Mouse (Mus musculus): ENCODE measurements around the gene Lrrk1.

The Lrrk1 gene

GRCm38 (mm10) chr7:66384891-66385290, 3.3 kb downstream of the Lrrk1 start:
- in situ Hi-C loops (cut with MboI), result loop anchor here (10.0 kb wide), 1 partner anchor 280 kb away; the partner anchor contains the start of gene Chsy1

DNA sequence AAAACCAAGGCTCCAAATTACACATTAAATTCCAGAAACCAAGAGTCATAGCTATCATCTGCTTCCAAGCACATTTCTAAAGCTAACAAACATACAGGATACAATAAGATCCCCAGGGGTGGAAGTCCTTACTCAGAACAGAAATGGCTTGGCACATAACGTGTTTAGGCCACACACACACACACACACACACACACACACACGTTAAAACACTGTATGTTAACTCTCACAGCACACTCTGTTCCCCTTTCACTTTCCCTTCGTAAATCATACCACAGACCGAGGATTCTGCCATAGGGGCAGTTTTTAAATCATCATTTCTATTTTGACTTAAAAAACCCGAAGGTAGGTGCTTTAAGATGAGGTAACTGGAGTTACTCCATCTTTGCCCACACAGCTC, 3.9 kb downstream of the Lrrk1 start:
- in situ Hi-C loops (cut with MboI), result loop anchor here (10.0 kb wide), 1 partner anchor 279 kb away; the partner anchor contains the start of gene Chsy1

DNA sequence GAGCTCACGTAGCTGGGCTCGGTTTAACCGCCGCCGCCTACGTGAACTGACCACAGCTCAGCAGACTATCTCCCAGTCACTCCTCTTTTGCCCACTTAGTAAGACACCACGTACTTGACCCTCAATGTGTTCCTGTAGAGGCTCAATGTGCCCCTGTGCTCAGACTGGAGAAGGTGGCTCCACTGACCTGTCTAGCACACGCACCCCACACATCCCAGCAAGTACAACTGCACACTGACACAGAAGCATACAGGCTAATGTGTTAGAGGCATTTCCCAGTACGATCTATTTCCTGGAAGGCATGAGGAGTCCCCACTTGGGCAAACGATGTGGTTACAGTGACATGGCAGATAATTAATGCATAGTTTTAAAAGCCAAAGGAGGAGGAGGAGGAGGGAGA, 11.6 kb downstream of the Lrrk1 start:
- in situ Hi-C loops (cut with MboI), result no loop called here

DNA sequence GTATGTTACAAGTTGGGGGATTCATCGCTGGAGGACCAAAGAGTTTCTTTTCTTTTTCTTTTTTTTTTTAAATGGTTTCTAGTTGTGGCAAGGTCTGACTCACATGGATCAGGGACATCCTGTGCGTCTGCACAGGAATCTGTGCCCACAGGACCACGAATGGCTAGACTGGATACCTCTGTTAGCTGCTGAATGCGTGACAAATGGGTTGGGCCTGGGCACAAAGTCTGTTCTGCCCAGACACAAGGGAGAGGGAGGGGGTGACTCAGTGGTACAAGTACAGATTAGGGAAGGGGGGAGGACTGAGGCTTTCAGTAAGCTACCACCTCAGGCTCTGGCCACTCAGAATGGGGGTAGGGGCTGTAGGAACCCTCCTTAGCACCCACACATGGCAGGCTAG, 12.4 kb downstream of the Lrrk1 start:
- in situ Hi-C loops (cut with MboI), result no loop called here

- in situ Hi-C loops (cut with MboI), result no loop called here
These were observed 14.8 kb downstream of the Lrrk1 start for GRCm38 (mm10) chr7:66373391-66373790.

DNA sequence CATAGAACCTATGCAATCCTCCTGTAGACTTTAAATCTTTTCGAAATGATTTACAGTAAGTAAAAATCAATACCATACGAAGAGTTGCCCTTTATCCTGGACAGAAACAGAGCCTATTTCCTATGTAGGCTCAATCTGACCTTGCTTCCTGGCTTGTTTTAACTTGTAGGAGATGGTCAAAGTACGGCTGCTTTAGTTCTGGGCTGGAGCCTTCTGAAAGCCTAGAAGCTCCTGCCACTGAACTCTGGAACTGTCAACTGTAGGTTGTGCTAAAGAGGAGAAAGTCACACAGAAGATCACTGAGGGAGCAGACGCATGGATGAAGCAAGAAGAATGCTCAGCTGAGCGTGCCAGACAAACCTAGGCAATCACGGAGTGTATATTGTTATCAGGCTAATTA, 17.2 kb downstream of the Lrrk1 start:
- in situ Hi-C loops (cut with MboI), result no loop called here

GRCm38 (mm10) chr7:66369934-66370445, 18.2 kb downstream of the Lrrk1 start:
- in situ Hi-C loops (cut with MboI), result no loop called here

GRCm38 (mm10) chr7:66369071-66369933, 18.8 kb downstream of the Lrrk1 start:
- in situ Hi-C loops (cut with MboI), result no loop called here

GRCm38 (mm10) chr7:66365904-66366303, 22.2 kb downstream of the Lrrk1 start, which contains the start of gene Gm10974:
Gene Gm10974 (plus strand): TSS chr7:66365905.
- in situ Hi-C loops (cut with MboI), result no loop called here

GRCm38 (mm10) chr7:66365411-66365810, 22.7 kb downstream of the Lrrk1 start:
- in situ Hi-C loops (cut with MboI), result no loop called here

GRCm38 (mm10) chr7:66364491-66364890, 23.7 kb downstream of the Lrrk1 start:
- in situ Hi-C loops (cut with MboI), result no loop called here

DNA sequence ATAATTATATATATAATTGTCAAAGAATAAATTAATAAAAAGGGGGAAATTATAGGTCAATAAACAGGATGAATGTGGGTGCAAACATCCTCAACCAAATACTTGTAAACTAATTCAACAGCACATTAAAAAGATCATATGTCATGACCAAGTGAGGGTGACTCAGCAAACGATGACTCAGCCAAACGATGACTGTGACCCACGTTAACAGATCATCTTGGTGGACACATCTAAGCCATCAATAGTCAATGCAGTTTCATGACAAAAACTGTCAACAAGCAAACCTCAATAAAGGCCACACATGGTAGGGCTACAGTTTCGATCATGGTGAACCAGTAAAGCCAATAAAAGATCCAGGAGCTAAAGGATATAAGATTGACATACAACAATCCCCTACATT, 29.1 kb downstream of the Lrrk1 start:
- in situ Hi-C loops (cut with MboI), result no loop called here

GRCm38 (mm10) chr7:66358461-66358860, 29.7 kb downstream of the Lrrk1 start:
- in situ Hi-C loops (cut with MboI), result no loop called here

DNA sequence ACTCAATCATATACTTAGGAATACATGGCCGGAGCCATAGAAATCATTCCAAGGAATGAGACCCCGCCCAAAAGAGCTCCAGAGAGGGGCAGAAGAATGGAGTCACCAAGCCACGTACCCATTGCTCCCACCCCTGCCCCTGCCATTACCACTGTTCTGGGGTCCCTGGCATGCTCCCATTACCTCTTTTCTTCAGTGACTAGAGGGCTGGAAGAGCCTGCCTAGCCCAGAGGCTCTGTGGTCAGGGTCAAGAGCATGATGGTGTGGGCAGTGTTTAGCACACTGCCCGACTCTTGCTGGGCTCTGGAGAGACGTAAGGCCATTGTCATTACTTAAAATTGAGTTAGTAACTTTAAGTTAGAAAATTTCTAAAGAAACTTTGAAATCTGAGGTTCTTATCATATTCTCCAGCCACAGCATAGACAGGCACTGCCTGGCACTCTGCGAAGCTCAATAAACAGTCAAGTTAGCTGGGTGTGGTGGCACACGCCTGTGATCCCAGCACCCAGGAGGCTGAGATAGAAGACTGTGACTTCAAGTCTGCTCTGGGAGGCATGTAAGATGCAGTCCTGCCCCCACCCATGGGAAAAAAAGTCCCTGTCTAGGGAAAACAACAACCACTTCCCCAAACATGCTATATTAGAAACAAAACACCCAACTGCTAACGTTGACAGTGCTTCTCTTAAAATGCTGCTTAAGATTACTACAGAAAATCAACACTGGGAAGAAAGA, 32.2 kb downstream of the Lrrk1 start:
- in situ Hi-C loops (cut with MboI), result no loop called here

GRCm38 (mm10) chr7:66354911-66355310, 33.2 kb downstream of the Lrrk1 start:
- in situ Hi-C loops (cut with MboI), result no loop called here

- in situ Hi-C loops (cut with MboI), result no loop called here
These were observed 37.1 kb downstream of the Lrrk1 start for GRCm38 (mm10) chr7:66351074-66351473.

DNA sequence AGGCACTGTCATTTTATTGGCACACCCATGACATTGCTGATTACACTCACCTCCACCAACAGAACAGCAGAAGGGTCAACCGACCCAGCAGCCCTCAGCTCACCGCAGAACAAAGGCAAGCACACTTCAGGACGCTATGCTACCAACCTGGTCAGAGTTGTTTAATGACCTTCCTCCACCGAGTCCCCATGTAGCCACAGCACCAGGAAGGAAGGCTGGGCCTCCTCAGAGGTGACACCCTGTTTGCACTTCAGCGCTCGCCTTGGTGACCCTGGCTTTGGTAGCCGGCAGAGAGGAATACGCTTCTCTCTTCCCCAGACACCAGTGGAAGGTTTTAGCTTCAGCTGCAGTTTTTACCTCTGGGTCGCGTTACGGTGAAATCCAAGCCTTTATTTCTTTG, 38.5 kb downstream of the Lrrk1 start:
- in situ Hi-C loops (cut with MboI), result no loop called here

DNA sequence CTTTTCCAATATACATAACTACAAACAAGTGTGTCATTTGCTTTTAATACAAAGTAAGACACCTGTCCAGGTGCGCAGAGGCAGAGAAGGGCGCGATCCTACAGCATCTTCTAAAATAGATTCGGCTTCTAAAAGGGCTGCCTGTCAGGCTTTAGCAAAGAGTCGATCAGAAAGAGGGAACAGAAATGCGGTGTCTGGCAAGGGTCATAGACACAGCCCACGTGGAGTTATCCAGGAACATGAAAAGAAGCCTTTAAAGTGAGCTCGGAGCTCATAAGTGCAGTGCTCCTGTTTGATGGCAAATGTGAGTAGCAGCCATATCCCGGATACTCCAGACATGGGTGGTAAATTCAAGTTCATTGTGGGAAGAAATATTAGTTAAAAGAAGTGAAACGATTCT, 39.6 kb downstream of the Lrrk1 start:
- in situ Hi-C loops (cut with MboI), result no loop called here

- in situ Hi-C loops (cut with MboI), result no loop called here
These were observed 41.0 kb downstream of the Lrrk1 start for GRCm38 (mm10) chr7:66346959-66347663.

DNA sequence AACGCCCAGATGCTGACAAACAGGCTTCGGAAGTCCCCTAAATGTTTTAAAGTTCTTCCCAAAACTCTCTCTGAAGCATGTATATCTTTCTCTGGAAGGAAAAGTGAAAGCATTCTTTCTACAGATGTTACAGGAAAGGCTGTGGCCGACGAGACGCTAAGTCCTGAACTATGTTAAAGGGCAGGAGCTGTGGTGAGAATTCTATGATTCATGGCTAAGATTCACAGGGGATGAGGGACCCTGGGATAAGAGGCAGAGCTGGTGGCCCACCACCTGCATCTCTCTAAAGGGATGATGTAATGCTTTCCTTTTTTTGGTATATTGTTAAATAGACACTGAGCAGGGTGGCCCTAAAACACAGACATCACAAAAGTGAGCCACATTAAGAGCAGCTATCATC, 44.8 kb downstream of the Lrrk1 start:
- in situ Hi-C loops (cut with MboI), result no loop called here

DNA sequence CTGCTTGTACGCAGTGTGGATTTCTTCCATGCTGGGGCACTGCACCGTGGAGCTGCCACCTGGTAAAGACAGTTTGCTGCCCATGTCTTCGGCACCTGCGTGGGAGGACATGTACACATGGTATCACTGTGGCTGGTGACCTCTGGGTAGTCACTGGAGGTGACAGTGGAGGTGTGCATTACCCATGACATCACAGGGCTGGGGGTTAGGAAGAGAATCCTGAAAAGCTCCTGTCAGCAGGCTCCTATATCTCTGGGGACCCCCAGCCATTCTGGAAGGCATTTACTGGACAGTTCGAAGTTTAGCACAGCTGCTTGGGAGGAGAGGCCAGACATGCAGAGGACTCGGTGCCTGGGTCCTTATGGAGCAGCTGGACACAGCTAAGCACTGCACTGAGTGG, 45.3 kb downstream of the Lrrk1 start:
- in situ Hi-C loops (cut with MboI), result no loop called here

- in situ Hi-C loops (cut with MboI), result no loop called here
These were observed 45.8 kb downstream of the Lrrk1 start for GRCm38 (mm10) chr7:66342323-66342722.

All from mature B cell (primary cell).